Mouse (Mus musculus) limb, embryonic 13.5 days (tissue): ENCODE measurements around the gene Gtf2e1. TPM values are rescaled to one million over a fixed set of nuclear protein-coding genes. Genes with fewer than 3 reads are reported as not detected.

Source experiments
- ATAC-seq: fragments of 200-750 bp; cut with Nextera tagmentation; 2 replicates; pipeline ENCODE4 v1.8.0; 2017; ENCODE audit warnings: low read depth, moderate number of reproducible peaks, moderate TSS enrichment; ENCODE audit not compliant: low FRiP score
- H3K27ac ChIP-seq: fragments of 300-500 bp; sonication (generic); 2 replicates; pipeline ENCODE4 v1.5.1; 2015; ENCODE audit warnings: inconsistent platforms, mild to moderate bottlenecking, moderate library complexity
- H3K27me3 ChIP-seq: fragments of 300-500 bp; sonication (generic); 2 replicates; pipeline ENCODE4 v1.6.1; 2015; ENCODE audit warnings: mild to moderate bottlenecking, inconsistent platforms
- H3K36me3 ChIP-seq: fragments of 300-500 bp; sonication (generic); 2 replicates; pipeline ENCODE4 v1.6.1; 2015; ENCODE audit warnings: inconsistent platforms, mild to moderate bottlenecking, moderate library complexity
- H3K4me1 ChIP-seq: fragments of 300-500 bp; sonication (generic); 2 replicates; pipeline ENCODE4 v1.6.1; 2015; ENCODE audit warnings: inconsistent platforms
- H3K4me2 ChIP-seq: fragments of 300-500 bp; sonication (generic); replicated peaks from 2 replicates; pipeline ENCODE4 v1.6.1; 2015; ENCODE audit warnings: inconsistent platforms, mild to moderate bottlenecking, moderate library complexity
- H3K4me3 ChIP-seq: fragments of 300-500 bp; sonication (generic); 2 replicates; pipeline ENCODE4 v1.5.1; 2015; ENCODE audit warnings: moderate library complexity, mild to moderate bottlenecking, inconsistent platforms
- H3K9ac ChIP-seq: fragments of 300-500 bp; sonication (generic); 2 replicates; pipeline ENCODE4 v1.6.1; 2015; ENCODE audit warnings: mild to moderate bottlenecking, inconsistent platforms
- H3K9me3 ChIP-seq: fragments of 300-500 bp; sonication (generic); 2 replicates; pipeline ENCODE4 v1.6.1; 2016; ENCODE audit warnings: inconsistent platforms
- WGBS: fragments of 180-500 bp; shearing (Covaris S2); methylation state at CpG from one replicate; pipeline ENCODE4 v1.1.7; 2015; 5-methylcytosine and 5-hydroxymethylcytosine counted together
- polyA plus RNA-seq: library from polyadenylated mRNA; unstranded; fragments of >200 nt; fragmentation: Nextera tagmentation; extraction: Ambion mirVana; gene quantifications from 2 replicates; pipeline ENCODE4 v1.2.1, GENCODE M21; 2015

Gene Gtf2e1
- 33.9 and 34.5 TPM in 2 replicates for polyA plus RNA-seq

DNA sequence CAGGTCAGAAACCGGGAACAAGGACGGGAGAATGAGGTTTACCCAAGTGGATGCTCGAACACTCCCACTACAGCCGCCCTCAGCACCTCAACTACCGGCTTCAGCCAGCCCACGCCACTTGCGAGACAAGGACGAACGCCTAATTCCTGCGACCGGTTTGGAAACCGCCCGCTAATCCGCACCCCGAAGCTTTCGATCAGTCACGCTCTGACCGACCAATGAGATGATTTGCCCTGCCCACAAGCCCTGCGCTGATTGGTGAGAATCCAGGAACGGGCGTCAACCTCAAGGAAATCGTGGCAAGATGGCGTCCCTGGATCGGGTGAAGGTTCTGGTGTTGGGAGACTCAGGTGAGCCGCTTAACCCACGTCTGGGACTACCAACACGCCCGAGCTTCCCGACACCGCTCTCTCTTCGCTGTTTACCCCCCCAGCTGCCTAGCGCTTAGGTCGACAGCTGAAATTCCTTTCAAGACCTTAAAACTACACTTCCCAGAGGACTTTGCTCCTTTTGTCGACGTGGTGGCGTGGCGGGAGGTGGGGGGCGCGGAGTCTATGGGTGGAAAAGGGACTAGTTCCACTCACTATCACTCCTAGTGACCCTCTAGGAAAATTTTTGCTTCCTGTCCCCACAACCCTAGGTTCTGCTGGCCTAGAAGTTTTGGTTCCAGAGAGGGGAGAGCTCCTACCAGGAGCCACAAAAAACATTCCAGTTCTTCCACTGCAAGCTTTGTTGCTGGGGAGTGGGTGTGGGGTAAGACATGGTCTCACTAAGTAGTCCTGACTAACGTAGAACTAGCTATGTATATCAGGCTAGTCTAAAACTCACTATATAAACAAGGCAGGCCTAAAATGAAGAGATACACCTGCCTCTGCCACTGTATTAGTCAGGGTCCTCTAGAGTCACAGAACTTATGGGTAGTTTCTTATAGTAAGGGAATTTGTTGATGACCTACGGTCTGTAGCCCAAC lies at the start of gene Gtf2e1, which contains the start of gene Rabl3:
Gene Gtf2e1, minus strand, starts transcription at position 179 of the 970 bp plus-strand sequence.
Gene Rabl3, plus strand, starts transcription at position 275 of the 970 bp plus-strand sequence.
- peak; percentile 99 for ATAC-seq
- Histone ChIP-seq H3K4me1 (peaks cover 18% of the 10 kb centered on the region), H3K4me2 (peak within 1 kb of the TSS; percentile 73), H3K4me3 (peak within 1 kb of the TSS; percentile 87), H3K27ac (peak within 1 kb of the TSS; percentile 89), H3K9me3 (no peaks in the 10 kb centered on the region), H3K27me3 (no peaks in the 10 kb centered on the region), H3K36me3 (peaks cover 24% of the 10 kb centered on the region), H3K9ac (peak within 1 kb of the TSS; percentile 89)
- WGBS: 2% methylated on average over 41 of the region's 41 CpGs

DNA sequence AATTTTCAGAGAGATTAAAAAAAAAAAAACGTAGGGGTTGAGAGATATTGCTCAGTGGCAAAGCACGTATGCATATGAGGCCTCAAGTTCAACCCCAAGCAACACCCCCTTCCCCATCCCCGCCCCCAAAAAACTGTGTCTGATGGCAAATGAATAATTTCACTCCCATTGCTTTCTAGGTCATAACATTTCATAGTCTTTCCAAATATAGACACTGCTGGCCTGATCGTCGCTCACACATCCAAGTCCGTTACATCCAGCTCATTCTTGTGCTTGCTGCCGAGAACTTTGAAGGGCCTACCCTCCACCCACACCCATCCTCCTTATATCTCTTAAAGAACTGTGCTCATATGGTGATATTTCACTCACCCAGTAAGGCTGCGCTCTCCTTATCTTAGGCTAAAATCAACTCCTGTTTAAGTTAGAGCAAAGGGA lies 45.6 kb upstream of the Gtf2e1 start:
- Histone ChIP-seq H3K9ac (no peak overlapping the region; the same call in 1 of the 2 replicates), H3K27me3 (no peaks in the 10 kb centered on the region), H3K4me2 (no peak overlapping the region; the same call in 1 of the 2 replicates), H3K36me3 (no peaks in the 10 kb centered on the region), H3K9me3 (no peaks in the 10 kb centered on the region), H3K4me1 (peaks cover 19% of the 10 kb centered on the region), H3K27ac (no peak overlapping the region), H3K4me3 (no peak overlapping the region)
- no peak for ATAC-seq
- WGBS: 74% methylated on average over 8 of the region's 8 CpGs

DNA sequence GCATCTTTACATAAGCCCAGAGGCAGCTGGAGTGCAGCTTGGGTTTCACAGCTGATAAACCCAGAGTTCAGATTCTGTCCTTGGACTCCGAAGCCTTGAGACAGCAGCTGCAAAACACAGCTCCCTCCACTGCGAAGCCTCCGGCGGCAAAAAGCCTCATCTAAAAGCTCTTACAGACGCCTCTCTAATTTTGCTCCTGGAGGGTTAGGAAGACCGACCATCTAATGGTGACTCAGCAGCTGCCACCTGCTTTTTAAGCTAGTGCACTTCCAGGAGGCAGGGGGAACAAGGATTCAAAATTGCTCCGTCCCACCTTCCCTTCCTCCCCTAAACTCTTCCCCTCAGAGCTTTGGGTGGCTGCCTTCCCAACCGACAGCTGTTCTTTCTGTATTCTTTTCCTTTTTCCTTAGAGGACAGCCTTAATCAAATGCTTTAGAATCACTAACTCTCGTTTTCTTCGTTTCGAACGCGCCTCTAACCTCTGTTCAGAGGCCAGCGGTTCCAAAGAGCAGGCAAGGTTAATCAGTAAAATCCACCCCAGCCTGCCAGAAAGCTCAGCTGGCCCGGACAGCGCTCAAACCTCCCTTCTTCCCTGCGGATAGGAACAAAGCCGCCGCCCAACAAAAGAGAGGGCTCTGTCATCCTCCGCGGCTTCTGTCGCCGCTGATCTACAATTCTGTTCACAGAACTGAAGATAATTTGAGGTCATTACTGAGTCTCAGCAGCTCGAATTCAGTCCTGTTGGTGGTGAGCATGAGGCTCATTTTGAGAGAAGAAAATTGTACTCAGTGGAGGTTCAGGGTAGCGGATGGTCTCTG lies 44.8 kb upstream of the Gtf2e1 start:
- WGBS: 4% methylated on average over 25 of the region's 25 CpGs
- H3K27me3 ChIP-seq: no peaks in the 10 kb centered on the region
- H3K36me3 ChIP-seq: no peaks in the 10 kb centered on the region
- no peak overlapping the region; the same call in 1 of the 2 replicates for H3K9ac ChIP-seq
- peak overlapping the region; percentile 30 for H3K4me3 ChIP-seq
- ATAC-seq: peak; percentile 64
- peak overlapping the region; percentile 62 for H3K4me2 ChIP-seq
- peaks cover 19% of the 10 kb centered on the region for H3K4me1 ChIP-seq
- no peaks in the 10 kb centered on the region for H3K9me3 ChIP-seq
- H3K27ac ChIP-seq: 0 out of 2 replicates have a peak overlapping the region, but pooled peaks have one; percentile 17

DNA sequence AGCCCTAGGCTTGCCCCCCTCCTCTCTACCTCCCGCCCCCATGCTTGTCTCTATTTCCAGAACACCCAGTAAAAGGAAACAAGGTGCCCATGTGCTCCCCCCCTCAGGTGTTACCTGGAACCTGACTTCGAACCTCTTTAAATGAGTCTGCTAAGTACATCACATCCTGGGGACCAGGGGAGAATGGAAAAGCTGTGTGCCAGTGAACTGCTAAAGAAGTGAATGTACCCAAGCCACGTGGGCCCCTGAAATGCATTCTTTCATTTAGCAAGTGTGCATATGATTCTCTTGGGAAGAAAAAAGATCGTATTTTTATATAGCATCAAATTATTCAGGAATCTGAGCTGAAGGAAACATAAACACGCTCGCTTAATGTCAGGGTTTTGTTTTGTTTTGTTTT lies 44.2 kb upstream of the Gtf2e1 start:
- no peaks in the 10 kb centered on the region for H3K36me3 ChIP-seq
- 24% methylated on average over 6 of the region's 6 CpGs for WGBS
- ATAC-seq: no peak; the same call in 1 of the 2 replicates
- H3K9ac ChIP-seq: no peak overlapping the region
- H3K27me3 ChIP-seq: no peaks in the 10 kb centered on the region
- H3K4me2 ChIP-seq: peak overlapping the region; percentile 62
- H3K9me3 ChIP-seq: no peaks in the 10 kb centered on the region
- H3K4me3 ChIP-seq: peak overlapping the region; percentile 30
- no peak overlapping the region for H3K27ac ChIP-seq
- peaks cover 19% of the 10 kb centered on the region for H3K4me1 ChIP-seq

DNA sequence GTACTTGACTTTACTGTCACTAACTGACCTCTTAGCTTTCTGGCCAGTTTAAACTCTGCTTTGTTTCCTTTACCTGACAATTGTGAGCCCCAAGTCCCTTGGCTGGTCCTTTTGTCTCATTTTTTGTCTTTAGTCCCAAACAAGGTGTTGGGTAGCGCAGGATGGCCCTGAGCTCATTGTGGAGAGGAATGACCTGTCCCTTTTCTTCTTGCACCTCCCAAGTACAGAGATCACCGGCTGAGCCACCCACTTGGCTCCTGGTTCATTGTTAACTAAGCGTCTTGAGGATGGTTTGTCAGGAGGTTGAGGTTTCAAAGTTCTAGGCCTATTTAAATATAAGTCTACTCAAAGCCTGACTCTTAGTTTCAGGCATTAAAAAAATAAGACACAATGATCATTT lies 43.7 kb upstream of the Gtf2e1 start:
- ATAC-seq: no peak
- no peak overlapping the region for H3K27ac ChIP-seq
- no peak overlapping the region for H3K9ac ChIP-seq
- no peak overlapping the region for H3K4me3 ChIP-seq
- no peak overlapping the region for H3K4me2 ChIP-seq
- H3K4me1 ChIP-seq: peaks cover 24% of the 10 kb centered on the region
- 78% methylated on average over 3 of the region's 3 CpGs for WGBS
- no peaks in the 10 kb centered on the region for H3K9me3 ChIP-seq
- H3K36me3 ChIP-seq: no peaks in the 10 kb centered on the region
- no peaks in the 10 kb centered on the region for H3K27me3 ChIP-seq

DNA sequence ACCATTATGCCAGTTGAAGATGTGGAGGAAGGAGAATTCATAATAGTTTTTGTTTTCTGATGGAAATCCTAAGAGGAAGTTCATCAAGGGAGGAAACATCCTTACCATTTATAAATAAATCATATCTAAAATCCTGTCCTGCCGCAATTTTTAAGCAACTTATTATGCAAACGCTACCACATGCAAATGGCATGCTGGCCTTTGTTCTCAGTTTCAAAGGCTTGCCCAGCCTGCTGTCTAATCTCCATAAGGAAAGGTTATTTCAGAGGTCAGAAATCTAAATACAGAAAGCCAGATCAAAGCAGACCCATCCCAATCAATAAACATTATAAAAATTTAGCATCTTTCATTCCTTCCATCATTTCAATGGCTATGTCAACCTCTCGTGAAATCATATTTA lies 42.3 kb upstream of the Gtf2e1 start:
- no peaks in the 10 kb centered on the region for H3K27me3 ChIP-seq
- 86% methylated on average over 3 of the region's 3 CpGs for WGBS

DNA sequence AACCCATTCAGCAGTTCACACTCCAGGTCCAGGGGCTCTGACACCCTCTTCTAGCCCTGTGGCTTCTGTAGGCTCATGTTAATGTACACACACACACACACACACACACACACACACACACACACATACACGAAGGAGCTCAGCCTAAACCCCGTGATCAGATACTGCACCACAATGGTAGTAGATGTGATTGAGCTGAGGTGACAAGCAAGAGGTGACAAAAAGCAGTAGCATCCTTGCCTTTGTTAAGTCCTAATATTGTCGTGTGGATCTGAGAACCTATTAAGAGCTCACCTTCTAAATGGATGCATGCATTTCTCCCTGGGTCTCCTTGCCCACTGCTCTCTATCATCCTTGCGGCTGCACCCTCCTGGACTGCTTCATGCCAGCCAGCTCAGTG lies 41.1 kb upstream of the Gtf2e1 start:
- ATAC-seq: no peak
- Histone ChIP-seq H3K4me2 (no peak overlapping the region), H3K4me1 (peaks cover 29% of the 10 kb centered on the region), H3K4me3 (no peak overlapping the region), H3K9me3 (no peaks in the 10 kb centered on the region), H3K36me3 (no peaks in the 10 kb centered on the region), H3K27me3 (no peaks in the 10 kb centered on the region), H3K9ac (no peak overlapping the region), H3K27ac (no peak overlapping the region)
- whole genome bisulfite sequencing: 83% methylated on average over 4 of the region's 4 CpGs

More for the DNA sequence above, 42.3 kb upstream of the Gtf2e1 start:
- Histone ChIP-seq H3K9ac (no peak overlapping the region), H3K9me3 (no peaks in the 10 kb centered on the region), H3K36me3 (no peaks in the 10 kb centered on the region), H3K4me3 (no peak overlapping the region), H3K4me2 (no peak overlapping the region), H3K4me1 (peaks cover 29% of the 10 kb centered on the region), H3K27ac (no peak overlapping the region)
- no peak for ATAC-seq

DNA sequence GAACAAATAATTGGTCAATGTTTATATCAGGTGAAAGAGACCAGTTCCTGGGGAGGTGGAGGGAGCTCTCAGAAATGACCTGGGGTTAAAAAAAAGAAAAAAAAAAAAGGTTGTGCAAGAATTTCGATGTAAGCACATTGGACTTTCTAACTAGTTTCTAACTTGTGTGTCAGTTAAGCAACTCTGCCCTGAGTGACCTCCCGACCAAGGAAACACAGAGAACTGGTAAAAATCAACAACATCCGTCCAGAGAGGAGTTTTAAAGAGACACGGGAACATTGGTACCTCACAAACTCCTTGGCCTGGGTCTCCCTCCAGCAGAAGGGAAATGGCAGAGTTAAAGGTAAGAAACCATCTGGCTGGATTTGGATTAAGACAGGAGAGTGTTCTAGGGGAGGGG lies 40.4 kb upstream of the Gtf2e1 start, which contains the start of gene Hgd:
Gene Hgd, plus strand, starts transcription at position 160 of the 400 bp plus-strand sequence.
- no peak within 1 kb of the TSS for H3K4me3 ChIP-seq
- no peak within 1 kb of the TSS for H3K27ac ChIP-seq
- H3K9ac ChIP-seq: no peak within 1 kb of the TSS
- H3K27me3 ChIP-seq: no peaks in the 10 kb centered on the region
- 63% methylated on average over 4 of the region's 4 CpGs for WGBS
- ATAC-seq: no peak
- no peaks in the 10 kb centered on the region for H3K9me3 ChIP-seq
- H3K4me2 ChIP-seq: no peak within 1 kb of the TSS
- peaks cover 29% of the 10 kb centered on the region for H3K4me1 ChIP-seq
- H3K36me3 ChIP-seq: no peaks in the 10 kb centered on the region

DNA sequence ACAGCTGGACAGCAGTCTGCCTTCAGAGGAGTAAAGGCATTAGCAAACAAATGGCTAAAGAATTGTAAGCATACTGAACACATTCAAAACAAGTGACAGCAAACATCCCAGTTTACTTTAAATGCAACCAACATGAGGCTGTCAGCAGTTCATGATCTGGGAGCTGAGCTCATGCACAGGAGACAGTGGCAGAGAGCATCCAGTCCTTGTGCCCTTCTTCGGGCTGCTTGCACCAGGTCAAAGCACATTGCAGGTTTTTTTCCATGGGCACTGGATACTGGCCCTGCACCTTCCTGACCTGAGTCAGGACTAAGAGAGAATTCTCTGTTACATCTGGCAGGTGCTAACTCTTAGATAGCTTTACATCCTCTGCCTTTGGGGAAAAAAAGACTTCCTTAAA lies 40.0 kb upstream of the Gtf2e1 start:
- Histone ChIP-seq H3K9ac (no peak overlapping the region), H3K9me3 (no peaks in the 10 kb centered on the region), H3K36me3 (no peaks in the 10 kb centered on the region), H3K4me1 (peaks cover 26% of the 10 kb centered on the region), H3K4me3 (no peak overlapping the region), H3K27me3 (no peaks in the 10 kb centered on the region), H3K27ac (no peak overlapping the region), H3K4me2 (no peak overlapping the region)
- 78% methylated on average over 1 of the region's 1 CpGs for whole genome bisulfite sequencing
- no peak for ATAC-seq

DNA sequence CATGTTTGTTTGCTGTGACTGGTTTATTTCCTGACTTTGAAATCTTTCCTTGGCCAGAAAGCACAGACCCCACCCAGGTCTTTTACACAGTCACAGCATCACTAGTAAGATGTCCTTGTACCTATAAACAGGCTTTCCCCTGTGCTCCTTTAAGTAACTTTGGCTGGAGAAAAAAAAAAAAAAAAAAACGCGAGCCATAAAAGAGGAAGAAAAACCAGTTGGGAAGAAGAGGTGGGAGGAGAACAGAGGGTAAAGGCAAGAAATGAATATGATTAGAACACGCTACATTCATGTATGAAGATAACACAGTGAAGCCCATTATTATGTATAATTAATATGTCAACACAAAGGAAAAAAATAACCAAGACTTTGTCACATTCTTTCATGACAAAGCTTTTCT lies 35.7 kb upstream of the Gtf2e1 start:
- Histone ChIP-seq H3K4me2 (no peak overlapping the region), H3K4me1 (peaks cover 32% of the 10 kb centered on the region), H3K27ac (no peak overlapping the region), H3K27me3 (no peaks in the 10 kb centered on the region), H3K9me3 (peaks cover 4% of the 10 kb centered on the region; the same call in 1 of the 2 replicates), H3K9ac (no peak overlapping the region), H3K36me3 (peaks cover 4% of the 10 kb centered on the region), H3K4me3 (no peak overlapping the region)
- ATAC-seq: no peak
- 56% methylated on average over 3 of the region's 3 CpGs for WGBS

DNA sequence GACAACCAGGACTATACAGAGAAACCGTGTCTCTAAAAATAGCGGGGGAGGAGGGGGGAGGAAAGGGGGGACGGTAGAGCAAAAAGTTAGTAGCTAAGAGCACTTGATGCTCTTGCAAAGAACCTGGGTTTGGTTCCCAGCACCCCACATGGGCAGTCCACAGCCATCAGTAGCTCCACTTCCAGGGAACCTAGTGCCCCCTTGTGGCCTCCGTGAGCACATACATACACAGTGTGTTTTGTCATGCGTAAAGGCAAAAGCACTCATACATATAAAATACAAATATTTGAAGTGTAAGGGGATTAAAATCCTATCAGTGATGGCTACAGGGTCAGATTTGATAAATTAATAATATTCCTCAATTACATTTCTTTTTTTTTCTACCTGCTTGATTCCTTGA lies 33.5 kb upstream of the Gtf2e1 start:
- WGBS: 97% methylated on average over 5 of the region's 5 CpGs
- Histone ChIP-seq H3K4me2 (no peak overlapping the region), H3K4me1 (peaks cover 25% of the 10 kb centered on the region), H3K9me3 (peaks cover 4% of the 10 kb centered on the region; the same call in 1 of the 2 replicates), H3K36me3 (peaks cover 8% of the 10 kb centered on the region), H3K4me3 (no peak overlapping the region), H3K27ac (no peak overlapping the region), H3K9ac (no peak overlapping the region), H3K27me3 (no peaks in the 10 kb centered on the region)
- no peak for ATAC-seq
